Mouse (Mus musculus) G1E (cell line): Measurements from ENCODE around the gene Galnt14. TPM values are rescaled to one million over a fixed set of nuclear protein-coding genes. Genes with fewer than 3 reads are reported as not detected.

Experiments used
- ATAC-seq: 2 replicates; pipeline ENCODE4 v1.8.0; 2016; ENCODE audit warnings: mild to moderate bottlenecking; ENCODE audit not compliant: insufficient number of reproducible peaks, poor library complexity, low FRiP score, severe bottlenecking; ENCODE audit errors: extremely low read depth
- DNase-seq: peaks from one replicate; pipeline ENCODE4 v3.0.0; 2012; ENCODE audit warnings: low spot score
- H3K27me3 ChIP-seq: 2 replicates; pipeline ENCODE4 v1.6.1; 2012; ENCODE audit warnings: mild to moderate bottlenecking, low read length, inconsistent platforms; ENCODE audit not compliant: insufficient read depth
- H3K36me3 ChIP-seq: replicated peaks from 2 replicates; pipeline ENCODE3; 2012; ENCODE audit warnings: mild to moderate bottlenecking, inconsistent platforms
- H3K4me1 ChIP-seq: 2 replicates; pipeline ENCODE4 v1.6.1; 2012; ENCODE audit warnings: low read depth, low read length, inconsistent platforms, mixed read lengths; ENCODE audit not compliant: insufficient read depth
- H3K4me3 ChIP-seq: 2 replicates; pipeline ENCODE4 v1.5.1; 2012; ENCODE audit warnings: low read depth, mild to moderate bottlenecking, inconsistent platforms, low read length, moderate library complexity, mixed read lengths
- H3K9me3 ChIP-seq: replicated peaks from 2 replicates; pipeline ENCODE4 v1.6.1; 2012; ENCODE audit warnings: inconsistent platforms
- CTCF ChIP-seq: IDR thresholded peaks from 2 replicates; pipeline ENCODE4 v1.5.1; 2012; ENCODE audit warnings: low read depth, low read length, inconsistent platforms, mixed read lengths
- GATA1 ChIP-seq: IDR thresholded peaks from 2 replicates; pipeline ENCODE4 v1.6.1; 2012; ENCODE audit warnings: borderline replicate concordance, low read length, inconsistent platforms, mixed read lengths
- GATA2 ChIP-seq: IDR thresholded peaks from 2 replicates; pipeline ENCODE4 v1.6.1; 2012; ENCODE audit warnings: low read depth, low read length, inconsistent platforms, borderline replicate concordance
- POLR2AphosphoS5 ChIP-seq: IDR thresholded peaks from 2 replicates; pipeline ENCODE4 v1.6.1; 2012; ENCODE audit warnings: low read depth, low read length, inconsistent platforms; ENCODE audit not compliant: insufficient replicate concordance
- TAL1 ChIP-seq: conservative IDR thresholded peaks from 2 replicates; pipeline ENCODE4 v1.6.1; 2012; ENCODE audit warnings: low read depth, low read length, inconsistent platforms, mixed read lengths
- polyA plus RNA-seq: library from polyadenylated mRNA; stranded (reverse); fragments of >175 nt; gene quantifications from 2 replicates; pipeline ENCODE4 v1.2.3, GENCODE M21; 2012
- total RNA-seq, 2 experiments: library from RNA; stranded (forward) in 1 of 2; stranded (reverse) in 1 of 2; fragments of 200-1000 nt in 1 of 2; fragments of >200 nt in 1 of 2; fragmentation: Nextera tagmentation in 1 of 2; gene quantifications; 2 replicates each; pipeline ENCODE4 v1.2.3; 2014 to 2017

The Galnt14 gene
- total and polyA plus RNA-seq, 3 experiments = 0.05 TPM; not detected in 2

DNA sequence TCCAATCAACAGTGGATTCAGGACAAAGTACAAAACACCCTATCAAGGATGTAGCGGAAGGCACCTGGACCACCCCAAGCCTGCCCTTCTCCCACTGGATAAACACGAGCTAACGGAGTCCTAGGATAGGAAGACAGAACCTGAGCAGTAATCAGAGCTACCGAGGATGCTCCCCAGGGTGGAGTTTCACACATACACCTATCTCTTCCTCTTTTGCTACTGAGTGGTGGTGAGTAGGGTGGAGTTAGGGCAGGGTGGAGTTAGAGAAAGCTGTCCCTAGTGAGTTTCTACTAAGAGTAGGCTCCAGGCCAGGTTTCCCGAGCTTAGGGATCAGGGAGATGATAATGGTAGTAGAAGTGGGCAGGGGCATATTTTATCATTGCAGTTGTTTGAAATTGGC lies 197.4 kb downstream of the Galnt14 start:
- Histone ChIP-seq H3K4me1 (no peaks in the 10 kb centered on the region), H3K4me3 (no peak overlapping the region), H3K9me3 (peaks cover 67% of the 10 kb centered on the region), H3K27me3 (no peaks in the 10 kb centered on the region), H3K36me3 (no peaks in the 10 kb centered on the region)
- ATAC-seq = no peak
- no peak for DNase-seq
- TF ChIP-seq TAL1 = no peak
- TF ChIP-seq POLR2AphosphoS5 = no peak
- TF ChIP-seq CTCF = no peak
- no peak for TF ChIP-seq GATA2
- no peak for TF ChIP-seq GATA1

DNA sequence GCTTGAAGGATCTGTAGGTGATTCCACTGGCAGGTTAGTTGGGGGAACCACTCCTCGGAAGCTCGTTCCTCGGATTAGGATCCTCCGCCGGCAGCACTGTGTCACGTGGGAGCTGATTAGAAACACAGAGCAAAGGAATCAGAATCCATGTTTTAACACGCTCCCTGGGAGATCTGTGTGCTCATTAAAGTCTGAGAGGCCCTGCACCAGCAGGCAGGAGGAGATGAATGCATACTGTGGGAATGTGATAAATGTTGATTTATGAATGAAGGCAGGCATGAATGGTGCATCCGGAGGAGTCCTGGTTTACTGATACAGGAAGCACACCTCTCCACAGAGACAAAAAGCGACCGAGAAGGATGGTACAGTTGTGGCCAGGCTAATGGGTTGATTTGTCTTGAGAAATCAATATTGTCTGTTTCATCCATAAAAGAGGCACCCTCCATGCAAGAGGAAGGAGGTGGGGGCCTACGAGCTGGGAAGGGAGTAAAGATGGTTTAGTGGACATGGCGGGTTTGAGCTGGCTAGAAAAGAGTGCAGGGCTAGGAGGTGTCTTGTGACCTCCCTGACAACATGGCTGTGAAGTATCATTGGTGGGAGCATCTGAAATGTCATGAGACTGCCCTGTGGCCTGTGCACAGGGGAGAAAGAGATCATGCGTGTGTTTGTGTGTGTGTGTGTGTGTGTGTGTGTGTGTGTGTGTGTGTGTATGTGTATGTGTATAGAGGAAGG lies 202.3 kb downstream of the Galnt14 start:
- Histone ChIP-seq H3K27me3 (no peaks in the 10 kb centered on the region), H3K9me3 (peaks cover 75% of the 10 kb centered on the region), H3K36me3 (no peaks in the 10 kb centered on the region), H3K4me3 (no peak overlapping the region), H3K4me1 (no peaks in the 10 kb centered on the region)
- TF ChIP-seq POLR2AphosphoS5 (no peak), GATA1 (no peak), TAL1 (no peak), CTCF (no peak), GATA2 (no peak)
- no peak for DNase-seq
- no peak for ATAC-seq

DNA sequence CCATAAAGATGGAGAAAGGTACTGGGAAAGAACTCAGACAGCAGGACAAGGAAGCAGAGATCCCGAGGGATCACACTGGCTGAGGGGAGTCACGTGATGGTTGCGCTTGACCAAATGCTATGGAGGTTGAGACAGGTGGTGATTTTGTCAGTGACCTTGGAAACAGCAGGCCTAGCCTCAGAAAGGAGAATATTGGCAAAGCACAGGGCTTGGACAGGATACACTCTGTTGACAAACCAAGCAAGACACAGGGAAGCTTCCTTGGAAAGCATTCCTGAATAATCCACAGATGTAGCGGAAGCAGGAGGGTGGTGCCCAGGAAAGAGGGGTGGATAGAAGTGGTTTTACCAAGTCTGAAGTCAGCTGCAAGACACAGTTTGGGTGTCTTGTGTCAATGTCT lies 206.1 kb downstream of the Galnt14 start:
- no peak for DNase-seq
- Histone ChIP-seq H3K4me3 (no peak overlapping the region), H3K36me3 (no peaks in the 10 kb centered on the region), H3K27me3 (no peaks in the 10 kb centered on the region), H3K4me1 (no peaks in the 10 kb centered on the region), H3K9me3 (peaks cover 85% of the 10 kb centered on the region)
- TF ChIP-seq GATA1 (no peak), TAL1 (no peak), CTCF (no peak), GATA2 (no peak), POLR2AphosphoS5 (no peak)
- no peak for ATAC-seq

DNA sequence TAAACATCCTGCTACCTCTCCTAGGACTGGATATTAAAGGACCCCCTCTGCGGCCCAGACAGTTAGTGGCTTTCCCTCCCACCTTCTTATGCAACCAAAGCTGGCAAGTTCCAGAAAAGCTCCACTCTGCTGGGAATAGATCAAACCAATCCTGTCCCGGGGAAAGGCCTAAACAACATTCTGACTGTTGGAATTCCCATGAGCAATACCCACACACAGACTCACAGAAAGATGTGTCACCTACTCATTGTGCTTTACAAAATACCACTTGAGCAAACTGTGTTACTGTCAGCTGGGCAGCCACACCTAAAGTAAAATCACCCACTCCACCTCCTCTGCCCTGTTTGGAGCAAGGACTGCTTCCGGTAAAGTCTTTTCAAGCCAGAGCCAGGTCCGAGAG lies 207.6 kb downstream of the Galnt14 start:
- no peak; the same call in 1 of the 2 replicates for ATAC-seq
- H3K9me3 ChIP-seq = peaks cover 85% of the 10 kb centered on the region

DNA sequence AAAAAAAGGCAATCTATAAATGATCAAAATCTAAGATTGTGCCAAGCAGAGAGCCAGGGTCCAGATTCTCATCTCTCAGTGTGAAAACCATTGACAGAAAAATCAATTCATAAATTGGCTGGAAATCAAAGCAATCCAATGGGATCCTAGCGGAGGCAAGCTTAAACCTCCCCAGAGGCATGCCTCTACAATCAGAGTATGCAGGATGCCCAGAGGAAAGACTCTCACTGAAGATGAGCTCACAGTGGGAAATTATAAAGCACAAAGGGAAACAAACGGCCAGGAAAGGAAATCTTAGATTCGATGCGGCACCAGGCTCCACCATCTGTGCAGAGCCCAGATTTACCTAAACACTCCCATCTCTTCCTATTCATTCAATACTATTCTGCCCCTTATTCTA lies 220.7 kb downstream of the Galnt14 start:
- ATAC-seq = no peak
- Histone ChIP-seq H3K36me3 (no peaks in the 10 kb centered on the region), H3K9me3 (peaks cover 58% of the 10 kb centered on the region), H3K4me1 (no peaks in the 10 kb centered on the region), H3K4me3 (no peak overlapping the region), H3K27me3 (no peaks in the 10 kb centered on the region)
- TF ChIP-seq GATA2 (no peak), TAL1 (no peak), CTCF (no peak), POLR2AphosphoS5 (no peak), GATA1 (no peak)
- no peak for DNase-seq

More for the DNA sequence above, 207.6 kb downstream of the Galnt14 start:
- H3K27me3 ChIP-seq = no peaks in the 10 kb centered on the region
- DNase-seq = no peak
- H3K4me1 ChIP-seq = no peaks in the 10 kb centered on the region
- H3K4me3 ChIP-seq = no peak overlapping the region
- TF ChIP-seq TAL1 = no peak
- TF ChIP-seq GATA1 = no peak
- TF ChIP-seq GATA2 = no peak
- no peak for TF ChIP-seq CTCF
- no peak for TF ChIP-seq POLR2AphosphoS5
- no peaks in the 10 kb centered on the region for H3K36me3 ChIP-seq

DNA sequence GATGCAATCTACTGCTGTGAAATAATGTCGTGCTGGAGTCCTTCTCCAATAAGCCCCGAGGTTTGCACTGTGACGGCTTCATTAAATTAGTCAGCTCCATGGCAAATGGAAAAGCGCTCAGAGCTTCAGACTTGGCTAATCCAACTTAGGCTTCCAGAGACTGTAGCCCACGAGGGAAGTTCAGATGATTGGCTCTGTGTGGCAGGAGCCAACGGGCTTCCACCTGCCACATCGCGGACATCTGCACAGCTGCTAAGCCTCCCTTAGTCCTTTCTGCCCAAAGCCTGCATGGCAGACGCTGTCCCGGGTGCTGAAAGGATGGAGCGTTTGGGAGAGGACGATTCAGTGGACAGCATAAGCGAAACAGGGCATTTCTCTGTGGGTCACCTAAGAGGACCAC lies 222.5 kb downstream of the Galnt14 start:
- peaks cover 59% of the 10 kb centered on the region for H3K9me3 ChIP-seq
- no peak for DNase-seq
- no peak for ATAC-seq
- TF ChIP-seq GATA2 (no peak), POLR2AphosphoS5 (no peak), TAL1 (no peak), CTCF (no peak), GATA1 (no peak)
- H3K4me3 ChIP-seq = no peak overlapping the region
- H3K36me3 ChIP-seq = no peaks in the 10 kb centered on the region
- no peaks in the 10 kb centered on the region for H3K4me1 ChIP-seq
- no peaks in the 10 kb centered on the region for H3K27me3 ChIP-seq

DNA sequence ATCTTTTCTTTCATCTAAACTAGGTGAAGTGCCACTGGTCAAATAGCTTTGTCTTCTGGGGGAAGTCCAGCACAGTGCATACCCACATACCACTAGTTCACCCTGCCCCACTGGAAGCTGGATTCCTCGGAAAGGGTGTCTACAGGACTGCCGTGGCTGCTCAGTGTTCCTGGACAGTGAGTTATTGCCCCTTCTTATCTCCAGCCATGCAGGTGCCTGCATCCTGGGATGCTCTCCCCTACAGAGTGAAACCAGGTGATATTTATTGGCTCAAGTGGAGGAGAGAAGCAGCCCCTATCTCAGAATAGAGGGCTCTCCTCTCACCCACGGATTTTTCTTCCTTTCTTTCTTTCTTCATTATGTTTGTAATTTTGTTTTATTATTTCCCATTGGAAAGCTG lies 222.9 kb downstream of the Galnt14 start:
- no peak for ATAC-seq

More for the DNA sequence above, 222.9 kb downstream of the Galnt14 start:
- no peak for TF ChIP-seq GATA2
- TF ChIP-seq TAL1 = no peak
- no peak for TF ChIP-seq GATA1
- TF ChIP-seq POLR2AphosphoS5 = no peak
- TF ChIP-seq CTCF = no peak
- Histone ChIP-seq H3K4me3 (no peak overlapping the region), H3K4me1 (no peaks in the 10 kb centered on the region), H3K27me3 (no peaks in the 10 kb centered on the region), H3K36me3 (no peaks in the 10 kb centered on the region), H3K9me3 (peaks cover 60% of the 10 kb centered on the region)
- no peak for DNase-seq
